Mouse (Mus musculus) forebrain, embryonic 13.5 days (tissue): Measurements from ENCODE around the gene Pigf. TPM values are rescaled to one million over a fixed set of nuclear protein-coding genes. Genes with fewer than 3 reads are reported as not detected.

ENCODE experiments used
- ATAC-seq: fragments of 200-750 bp; cut with Nextera tagmentation; 2 replicates; pipeline ENCODE4 v1.8.0; 2017
- H3K27ac ChIP-seq: fragments of 300-500 bp; sonication (generic); 2 replicates; pipeline ENCODE4 v1.5.1; 2015; ENCODE audit warnings: inconsistent platforms, mild to moderate bottlenecking, moderate library complexity
- H3K27me3 ChIP-seq: fragments of 300-500 bp; sonication (generic); 2 replicates; pipeline ENCODE4 v1.6.1; 2015; ENCODE audit warnings: mild to moderate bottlenecking, inconsistent platforms
- H3K36me3 ChIP-seq: fragments of 300-500 bp; sonication (generic); 2 replicates; pipeline ENCODE4 v1.6.1; 2015; ENCODE audit warnings: mild to moderate bottlenecking, inconsistent platforms; ENCODE audit not compliant: poor library complexity, severe bottlenecking
- H3K4me1 ChIP-seq: fragments of 300-500 bp; sonication (generic); 2 replicates; pipeline ENCODE4 v1.6.1; 2015; ENCODE audit warnings: inconsistent platforms
- H3K4me2 ChIP-seq: fragments of 300-500 bp; sonication (generic); 2 replicates; pipeline ENCODE4 v1.6.1; 2015; ENCODE audit warnings: inconsistent platforms, mild to moderate bottlenecking, moderate library complexity
- H3K4me3 ChIP-seq: fragments of 300-500 bp; sonication (generic); 2 replicates; pipeline ENCODE4 v1.5.1; 2015; ENCODE audit warnings: mild to moderate bottlenecking, inconsistent platforms
- H3K9ac ChIP-seq: fragments of 300-500 bp; sonication (generic); 2 replicates; pipeline ENCODE4 v1.6.1; 2015; ENCODE audit warnings: mild to moderate bottlenecking, inconsistent platforms
- H3K9me3 ChIP-seq: fragments of 300-500 bp; sonication (generic); replicated peaks from 2 replicates; pipeline ENCODE4 v1.6.1; 2016; ENCODE audit warnings: inconsistent platforms
- WGBS: fragments of 180-500 bp; shearing (Covaris S2); methylation state at CpG from one replicate; pipeline ENCODE4 v1.1.7; 2015; 5-methylcytosine and 5-hydroxymethylcytosine counted together
- polyA plus RNA-seq: library from polyadenylated mRNA; unstranded; fragments of >200 nt; fragmentation: Nextera tagmentation; extraction: Ambion mirVana; gene quantifications from 2 replicates; pipeline ENCODE4 v1.2.1, GENCODE M21; 2015

Pigf gene
- polyA plus RNA-seq, 1 experiment from 2014 or later = 40.5 TPM

DNA sequence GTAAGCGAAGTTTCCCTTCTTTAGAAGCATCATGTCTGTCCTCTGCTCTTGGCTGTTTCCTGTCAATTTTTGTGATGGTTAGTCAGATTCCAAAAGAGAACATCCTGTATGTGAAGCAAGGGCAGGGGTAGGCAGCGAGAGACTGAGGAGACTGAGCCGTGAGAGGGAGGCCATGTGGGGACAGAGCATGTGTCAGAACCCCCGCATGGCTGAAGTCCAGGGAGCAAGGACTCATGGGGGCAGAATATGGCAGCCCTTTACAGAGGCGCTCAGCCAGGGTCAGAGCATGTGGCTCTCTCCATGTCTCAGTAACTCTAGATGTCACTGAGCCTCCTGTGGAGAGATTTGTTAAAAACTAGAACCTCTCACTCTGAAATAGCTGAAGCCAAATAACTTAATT is 28.7 kb upstream of the Pigf start:
- Histone ChIP-seq H3K4me1 (0 out of 2 replicates have a peak, but pooled peaks cover 3% of the 10 kb centered on the region), H3K9ac (no peak overlapping the region), H3K4me2 (no peak overlapping the region), H3K9me3 (no peaks in the 10 kb centered on the region), H3K36me3 (no peaks in the 10 kb centered on the region), H3K27ac (no peak overlapping the region), H3K27me3 (no peaks in the 10 kb centered on the region), H3K4me3 (no peak overlapping the region)
- ATAC-seq = no peak
- 73% methylated on average over 5 of the region's 5 CpGs for WGBS

DNA sequence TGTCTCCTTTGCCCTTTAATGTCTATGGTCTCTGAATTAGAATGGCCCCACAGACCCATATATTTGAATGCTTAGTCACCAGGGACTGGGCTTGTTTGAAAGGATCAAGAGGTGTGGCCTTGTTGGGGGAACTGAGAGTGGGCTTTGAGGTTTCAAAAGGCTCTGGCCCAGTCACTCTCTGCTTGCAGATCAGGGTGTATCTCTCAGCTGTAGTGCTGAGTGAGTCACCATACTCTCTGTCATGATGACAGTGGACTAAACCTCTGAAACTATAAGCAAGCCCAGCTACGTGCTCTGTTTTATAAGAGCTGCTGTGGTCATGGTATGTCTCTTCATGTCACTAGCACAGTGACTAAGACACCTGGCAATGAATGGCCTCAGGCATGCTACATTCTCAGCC is 27.2 kb upstream of the Pigf start:
- 0 out of 2 replicates have a peak, but pooled peaks cover 3% of the 10 kb centered on the region for H3K4me1 ChIP-seq
- H3K9me3 ChIP-seq = no peaks in the 10 kb centered on the region
- ATAC-seq = no peak
- H3K36me3 ChIP-seq = no peaks in the 10 kb centered on the region
- H3K9ac ChIP-seq = no peak overlapping the region
- H3K4me2 ChIP-seq = no peak overlapping the region
- no peak overlapping the region for H3K4me3 ChIP-seq
- no peaks in the 10 kb centered on the region for H3K27me3 ChIP-seq
- H3K27ac ChIP-seq = no peak overlapping the region
- WGBS = 88% methylated on average over 1 of the region's 1 CpGs

- no peaks in the 10 kb centered on the region for H3K27me3 ChIP-seq
- no peak for ATAC-seq
- H3K36me3 ChIP-seq = no peaks in the 10 kb centered on the region
- no peak overlapping the region for H3K9ac ChIP-seq
- 0 out of 2 replicates have a peak, but pooled peaks cover 3% of the 10 kb centered on the region for H3K4me1 ChIP-seq
- H3K9me3 ChIP-seq = no peaks in the 10 kb centered on the region
- H3K27ac ChIP-seq = no peak overlapping the region
- WGBS = 96% methylated on average over 1 of the region's 1 CpGs
- no peak overlapping the region for H3K4me3 ChIP-seq
- H3K4me2 ChIP-seq = no peak overlapping the region
Observed at GRCm38 (mm10) chr17:87051652-87052051, 26.4 kb upstream of the Pigf start.

DNA sequence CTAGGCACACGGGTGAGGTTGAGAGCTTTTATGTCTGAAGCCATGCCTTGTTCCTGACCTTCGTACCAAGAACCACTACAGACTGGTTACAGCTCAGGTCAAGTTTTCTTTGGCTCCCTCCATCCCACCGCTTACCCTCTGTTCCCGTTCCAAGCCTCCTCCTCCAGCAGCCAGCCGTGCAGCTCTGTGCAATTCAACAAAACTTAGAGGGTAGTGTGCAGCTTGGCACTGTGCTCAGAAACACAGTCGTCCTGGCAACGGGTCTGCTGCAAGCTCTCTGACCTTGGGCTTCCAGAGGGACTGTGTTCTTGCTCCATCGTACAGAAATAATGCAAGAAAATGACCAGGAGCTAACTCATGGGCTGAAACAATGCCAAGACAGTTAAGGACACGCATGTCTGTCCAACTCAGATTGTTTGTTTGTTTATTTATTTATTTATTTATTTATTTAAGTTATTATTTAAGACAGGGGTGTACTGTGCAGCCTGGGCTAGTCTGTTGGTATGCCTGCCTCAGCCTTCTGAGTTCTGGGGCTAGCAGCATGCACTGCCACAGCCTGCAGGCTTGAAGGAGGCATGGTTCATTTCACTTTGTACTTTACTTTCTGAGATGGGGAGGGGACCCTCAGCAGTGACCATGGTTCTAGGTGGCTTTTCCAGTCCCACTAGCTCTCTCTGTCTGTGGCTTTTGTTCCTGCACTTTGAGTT is 25.4 kb upstream of the Pigf start:
- Histone ChIP-seq H3K4me1 (0 out of 2 replicates have a peak, but pooled peaks cover 3% of the 10 kb centered on the region), H3K36me3 (no peaks in the 10 kb centered on the region), H3K27ac (no peak overlapping the region), H3K9ac (no peak overlapping the region), H3K27me3 (no peaks in the 10 kb centered on the region), H3K4me2 (no peak overlapping the region), H3K4me3 (no peak overlapping the region), H3K9me3 (no peaks in the 10 kb centered on the region)
- ATAC-seq = peak; percentile 71; the same call in 1 of the 2 replicates
- whole genome bisulfite sequencing = 42% methylated on average over 9 of the region's 9 CpGs

DNA sequence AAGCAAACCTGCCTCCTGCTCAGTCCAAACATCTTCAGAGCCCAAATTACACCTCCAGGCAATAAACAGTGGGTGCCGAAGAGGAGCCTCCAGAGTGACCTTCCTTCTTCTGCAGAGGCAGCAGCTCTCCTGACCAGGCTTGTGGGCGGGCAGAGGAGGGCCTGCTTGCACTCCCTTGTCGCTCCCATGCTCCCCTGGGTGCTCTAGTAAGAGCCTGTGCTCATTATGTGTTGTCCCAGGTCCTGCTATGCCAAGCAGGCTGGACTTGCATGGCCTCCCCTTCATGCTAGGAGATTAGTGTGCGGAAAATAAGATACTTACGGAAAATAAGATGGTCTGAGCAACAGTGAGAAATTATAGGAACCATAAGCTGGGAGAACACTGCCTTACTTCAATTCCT is 24.5 kb upstream of the Pigf start:
- Histone ChIP-seq H3K27ac (no peak overlapping the region), H3K4me2 (no peak overlapping the region), H3K9ac (no peak overlapping the region), H3K4me3 (no peak overlapping the region), H3K4me1 (no peaks in the 10 kb centered on the region), H3K36me3 (no peaks in the 10 kb centered on the region), H3K27me3 (no peaks in the 10 kb centered on the region), H3K9me3 (no peaks in the 10 kb centered on the region)
- 64% methylated on average over 5 of the region's 5 CpGs for WGBS
- ATAC-seq = no peak

DNA sequence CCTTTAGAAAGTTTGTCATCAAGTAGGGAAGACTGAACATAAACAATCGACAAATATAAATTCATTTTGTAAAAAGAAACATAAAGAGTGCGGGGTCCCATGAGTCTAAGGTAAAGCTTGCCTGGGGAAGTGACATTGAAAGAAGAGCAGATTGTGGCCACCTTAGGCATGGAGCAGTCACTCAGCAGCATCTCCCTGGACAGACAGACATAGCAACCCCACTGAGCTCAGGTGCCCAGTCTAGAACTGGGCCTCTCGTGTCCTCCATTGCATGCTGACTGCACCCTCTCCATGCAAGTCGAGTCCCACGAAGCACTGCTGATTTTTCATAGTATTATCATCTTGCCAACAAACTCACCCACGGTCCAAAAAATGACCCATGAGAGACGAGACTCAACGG is 19.6 kb upstream of the Pigf start:
- no peak overlapping the region for H3K4me2 ChIP-seq
- ATAC-seq = peak; percentile 38; the same call in 1 of the 2 replicates
- WGBS = 86% methylated on average over 8 of the region's 8 CpGs

DNA sequence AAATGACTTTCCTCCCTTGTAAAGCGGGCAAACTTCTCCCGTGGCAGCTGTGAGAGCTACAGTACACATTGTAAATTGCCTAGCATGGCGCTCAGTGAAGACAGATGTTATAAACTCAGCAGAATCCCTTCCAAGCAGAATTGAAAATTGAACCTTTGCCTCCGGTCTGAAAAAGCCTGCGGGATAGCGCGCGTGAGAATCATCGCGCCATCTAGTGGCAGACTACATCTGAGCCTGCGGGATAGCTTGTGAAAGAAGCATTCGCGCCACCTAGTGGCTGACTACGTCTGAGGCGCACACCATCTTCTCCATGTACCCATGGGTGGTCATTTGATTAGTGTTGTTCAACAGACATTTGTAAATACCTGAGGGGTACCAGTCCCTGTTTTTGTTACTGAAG is 19.2 kb upstream of the Pigf start:
- Histone ChIP-seq H3K9me3 (no peaks in the 10 kb centered on the region), H3K4me3 (no peak overlapping the region), H3K4me1 (peaks cover 9% of the 10 kb centered on the region; the same call in 1 of the 2 replicates), H3K27me3 (no peaks in the 10 kb centered on the region), H3K9ac (no peak overlapping the region), H3K4me2 (no peak overlapping the region), H3K27ac (no peak overlapping the region), H3K36me3 (no peaks in the 10 kb centered on the region)
- WGBS = 2% methylated on average over 15 of the region's 15 CpGs
- ATAC-seq = peak; percentile 83

More for the DNA sequence above, 19.6 kb upstream of the Pigf start:
- no peak overlapping the region for H3K9ac ChIP-seq
- no peaks in the 10 kb centered on the region for H3K9me3 ChIP-seq
- no peaks in the 10 kb centered on the region for H3K36me3 ChIP-seq
- peaks cover 9% of the 10 kb centered on the region; the same call in 1 of the 2 replicates for H3K4me1 ChIP-seq
- H3K27ac ChIP-seq = no peak overlapping the region
- no peak overlapping the region for H3K4me3 ChIP-seq
- H3K27me3 ChIP-seq = no peaks in the 10 kb centered on the region

- Histone ChIP-seq H3K4me2 (no peak overlapping the region), H3K4me1 (peaks cover 9% of the 10 kb centered on the region; the same call in 1 of the 2 replicates), H3K36me3 (peaks cover 16% of the 10 kb centered on the region; the same call in 1 of the 2 replicates), H3K4me3 (no peak overlapping the region), H3K9ac (no peak overlapping the region), H3K9me3 (no peaks in the 10 kb centered on the region), H3K27ac (no peak overlapping the region), H3K27me3 (no peaks in the 10 kb centered on the region)
- ATAC-seq = peak; percentile 14; the same call in 1 of the 2 replicates
- 70% methylated on average over 19 of the region's 19 CpGs for WGBS
Observed at GRCm38 (mm10) chr17:87041739-87042138, 16.5 kb upstream of the Pigf start.

GRCm38 (mm10) chr17:87038496-87038895 is 13.3 kb upstream of the Pigf start:
- H3K27ac ChIP-seq = no peak overlapping the region
- peaks cover 37% of the 10 kb centered on the region for H3K36me3 ChIP-seq
- no peak overlapping the region for H3K4me2 ChIP-seq
- ATAC-seq = no peak
- peaks cover 9% of the 10 kb centered on the region; the same call in 1 of the 2 replicates for H3K4me1 ChIP-seq
- no peaks in the 10 kb centered on the region for H3K9me3 ChIP-seq
- 91% methylated on average over 5 of the region's 5 CpGs for WGBS
- no peak overlapping the region for H3K9ac ChIP-seq
- no peaks in the 10 kb centered on the region for H3K27me3 ChIP-seq
- no peak overlapping the region for H3K4me3 ChIP-seq

GRCm38 (mm10) chr17:87036141-87037073 is 11.2 kb upstream of the Pigf start:
- no peaks in the 10 kb centered on the region for H3K9me3 ChIP-seq
- ATAC-seq = no peak
- H3K36me3 ChIP-seq = peaks cover 48% of the 10 kb centered on the region
- H3K4me3 ChIP-seq = no peak overlapping the region
- 61% methylated on average over 9 of the region's 10 CpGs for WGBS
- no peak overlapping the region for H3K9ac ChIP-seq
- H3K27me3 ChIP-seq = no peaks in the 10 kb centered on the region
- no peak overlapping the region for H3K4me2 ChIP-seq
- 0 out of 2 replicates have a peak, but pooled peaks cover 4% of the 10 kb centered on the region for H3K4me1 ChIP-seq
- H3K27ac ChIP-seq = no peak overlapping the region

GRCm38 (mm10) chr17:87024491-87025242 is 539 bp downstream of the Pigf start:
- Histone ChIP-seq H3K27ac (no peak overlapping the region), H3K4me3 (peak overlapping the region; percentile 91), H3K9ac (peak overlapping the region; percentile 81), H3K4me1 (peaks cover 26% of the 10 kb centered on the region), H3K27me3 (no peaks in the 10 kb centered on the region), H3K9me3 (no peaks in the 10 kb centered on the region), H3K4me2 (peak overlapping the region; percentile 96), H3K36me3 (peaks cover 21% of the 10 kb centered on the region)
- WGBS = under 1% methylated on average over 55 of the region's 55 CpGs
- ATAC-seq = peak; percentile 80; the same call in 1 of the 2 replicates
